Mouse (Mus musculus) embryonic facial prominence, embryonic 14.5 days (tissue): Measurements from ENCODE around the gene Gm6401. TPM values are rescaled to one million over a fixed set of nuclear protein-coding genes. Genes with fewer than 3 reads are reported as not detected.
"Not testable (repeated sequence)": the region's sequence is repeated elsewhere in the genome, so short reads cannot be mapped to it uniquely, and the experiment has no call there.

Experiments
- ATAC-seq: fragments of 200-750 bp; cut with Nextera tagmentation; 2 replicates; pipeline ENCODE4 v1.8.0; 2017; ENCODE audit warnings: low read depth, moderate number of reproducible peaks, moderate TSS enrichment
- DNase-seq: peaks from one replicate; pipeline ENCODE4 v3.0.0-alpha.2; 2015; ENCODE audit warnings: low spot score
- H3K27ac ChIP-seq: fragments of 300-500 bp; sonication (generic); replicated peaks from 2 replicates; pipeline ENCODE4 v1.5.1; 2014; ENCODE audit warnings: low read depth, mild to moderate bottlenecking, low read length, moderate library complexity
- H3K27me3 ChIP-seq: fragments of 300-500 bp; sonication (generic); replicated peaks from 2 replicates; pipeline ENCODE4 v1.6.1; 2014; ENCODE audit warnings: low read length; ENCODE audit not compliant: control insufficient read depth, insufficient read depth
- H3K36me3 ChIP-seq: fragments of 300-500 bp; sonication (generic); 2 replicates; pipeline ENCODE4 v1.6.1; 2014; ENCODE audit warnings: low read length, mixed read lengths; ENCODE audit not compliant: control insufficient read depth, insufficient read depth
- H3K4me1 ChIP-seq: fragments of 300-500 bp; sonication (generic); 2 replicates; pipeline ENCODE4 v1.6.1; 2014; ENCODE audit warnings: antibody characterized with exemption, low read length; ENCODE audit not compliant: control insufficient read depth, insufficient read depth
- H3K4me2 ChIP-seq: fragments of 300-500 bp; sonication (generic); 2 replicates; pipeline ENCODE4 v1.6.1; 2014; ENCODE audit warnings: low read depth, mild to moderate bottlenecking, low read length, moderate library complexity, mixed read lengths
- H3K4me3 ChIP-seq: fragments of 300-500 bp; sonication (generic); 2 replicates; pipeline ENCODE4 v1.5.1; 2014; ENCODE audit warnings: low read depth, mild to moderate bottlenecking, low read length
- H3K9ac ChIP-seq: fragments of 300-500 bp; sonication (generic); 2 replicates; pipeline ENCODE4 v1.6.1; 2014; ENCODE audit warnings: low read depth, mild to moderate bottlenecking, low read length, moderate library complexity, mixed read lengths
- H3K9me3 ChIP-seq: fragments of 300-500 bp; sonication (generic); 2 replicates; pipeline ENCODE4 v1.6.1; 2016; ENCODE audit warnings: low read length; ENCODE audit not compliant: control insufficient read depth
- WGBS: fragments of 180-500 bp; shearing (Covaris S2); extraction: QIAGEN DNeasy Blood & Tissue Kit; methylation state at CpG from one replicate; pipeline ENCODE4 v1.1.7; 2014; 5-methylcytosine and 5-hydroxymethylcytosine counted together
- polyA plus RNA-seq: library from polyadenylated mRNA; unstranded; fragments of >200 nt; fragmentation: Nextera tagmentation; extraction: Ambion mirVana; gene quantifications from 2 replicates; pipeline ENCODE4 v1.2.1, GENCODE M21; 2014

The Gm6401 gene
- not detected in 2 replicates for polyA plus RNA-seq

DNA sequence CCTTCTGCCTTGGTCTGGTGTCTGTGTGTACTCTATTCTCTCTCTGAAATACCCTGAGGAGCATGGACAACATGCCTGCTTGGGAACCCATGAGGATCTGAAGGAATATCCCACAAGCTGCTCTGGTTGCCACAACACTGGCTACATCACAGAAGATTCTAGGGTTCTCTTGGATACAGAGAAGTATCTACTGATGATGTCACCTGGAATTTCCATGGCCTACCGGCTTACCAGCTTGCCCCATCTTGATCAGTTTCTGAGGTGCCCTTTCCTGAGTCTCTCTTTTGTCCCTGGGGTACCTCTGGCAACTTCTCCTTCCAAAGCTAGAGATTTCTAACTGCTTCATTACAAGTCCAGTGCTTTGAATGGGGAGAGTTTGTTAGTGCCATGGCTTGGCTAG, at the start of gene Gm6401:
Gm6401 (minus strand) TSS at position 101 of the 400 bp plus-strand sequence.
- not testable (repeated sequence) for H3K9ac ChIP-seq, ATAC-seq, H3K9me3 ChIP-seq, H3K36me3 ChIP-seq, H3K4me2 ChIP-seq, H3K27me3 ChIP-seq, DNase-seq, H3K4me1 ChIP-seq, H3K4me3 ChIP-seq, H3K27ac ChIP-seq
- WGBS, result 83% methylated on average over 1 of the region's 1 CpGs

- not testable (repeated sequence) for DNase-seq
- no CpG with 5 or more reads among the region's 1 CpGs for WGBS
Observed at GRCm38 (mm10) chr14:41983225-41983624, 15.5 kb upstream of the Gm6401 start, which contains the start of gene Gm3543. TSS of gene Gm3543 (minus strand) at chr14:41983325.

DNA sequence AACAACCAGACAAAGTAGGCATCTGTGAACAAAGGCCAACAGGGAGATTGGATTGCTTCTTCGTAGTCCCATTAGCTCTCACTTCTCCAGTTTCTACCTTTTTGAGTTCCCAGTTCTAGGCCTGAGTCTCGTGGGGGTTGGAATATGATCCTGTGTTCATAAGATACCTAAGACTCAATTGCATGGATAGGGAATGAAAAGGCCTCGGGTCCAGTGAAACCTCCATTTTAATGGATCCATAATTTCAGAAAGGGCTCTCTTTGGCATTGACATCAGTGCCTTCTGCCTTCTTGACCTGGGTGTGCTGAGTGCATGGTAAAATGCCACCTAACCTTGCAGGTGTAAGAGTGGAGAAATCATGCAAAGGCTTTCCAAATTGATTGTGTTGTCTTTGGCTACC, 869 bp upstream of the Gm6401 start:
- not testable (repeated sequence) for H3K27me3 ChIP-seq, H3K4me1 ChIP-seq, DNase-seq, ATAC-seq, H3K4me3 ChIP-seq, H3K27ac ChIP-seq, H3K36me3 ChIP-seq, H3K4me2 ChIP-seq, H3K9me3 ChIP-seq, H3K9ac ChIP-seq
- 67% methylated on average over 3 of the region's 3 CpGs for WGBS

More at GRCm38 (mm10) chr14:41983225-41983624, 15.5 kb upstream of the Gm6401 start, which contains the start of gene Gm3543:
- not testable (repeated sequence) for ATAC-seq, H3K9me3 ChIP-seq, H3K4me3 ChIP-seq, H3K27me3 ChIP-seq, H3K9ac ChIP-seq, H3K27ac ChIP-seq, H3K4me2 ChIP-seq, H3K4me1 ChIP-seq, H3K36me3 ChIP-seq

DNA sequence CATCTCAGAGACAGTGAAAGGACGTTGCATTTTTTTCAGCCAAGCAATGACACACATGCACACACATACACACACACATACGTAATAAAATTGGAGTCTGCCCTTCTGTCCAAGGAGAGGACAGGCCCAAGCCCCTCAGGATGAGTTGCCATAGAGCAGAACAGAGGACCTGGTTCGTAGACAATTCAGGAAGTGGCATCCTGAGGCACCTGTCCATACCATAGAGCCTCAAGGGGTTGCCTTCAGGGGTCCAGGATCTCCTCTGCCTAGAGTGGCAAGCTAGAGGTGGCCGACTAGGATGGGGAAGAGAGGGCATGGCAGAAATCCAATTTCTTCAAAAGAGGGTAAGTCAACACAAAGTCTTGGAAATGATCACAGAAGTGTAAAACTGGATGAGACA, 3.6 kb downstream of the Gm6401 start:
- ATAC-seq, H3K9ac ChIP-seq: not testable (repeated sequence)

GRCm38 (mm10) chr14:41943695-41944094, 24.0 kb downstream of the Gm6401 start, which contains the start of gene 1700024B05Rik:
TSS of gene 1700024B05Rik (plus strand) at chr14:41943995.
- H3K27me3 ChIP-seq, H3K27ac ChIP-seq, H3K9me3 ChIP-seq, H3K9ac ChIP-seq, ATAC-seq, H3K4me2 ChIP-seq, H3K4me1 ChIP-seq, H3K4me3 ChIP-seq, DNase-seq, H3K36me3 ChIP-seq: not testable (repeated sequence)
- WGBS, result 100% methylated on average over 1 of the region's 2 CpGs

More for the DNA sequence above, 3.6 kb downstream of the Gm6401 start:
- not testable (repeated sequence) for H3K36me3 ChIP-seq, H3K27ac ChIP-seq, H3K4me3 ChIP-seq, H3K9me3 ChIP-seq, H3K27me3 ChIP-seq, H3K4me1 ChIP-seq, H3K4me2 ChIP-seq, DNase-seq
- 65% methylated on average over 4 of the region's 4 CpGs for WGBS

GRCm38 (mm10) chr14:41924649-41925048, 43.1 kb downstream of the Gm6401 start, which contains the start of gene 1700049E17Rik1:
TSS of gene 1700049E17Rik1 (plus strand) at chr14:41924949.
- H3K4me3 ChIP-seq, H3K27ac ChIP-seq, H3K36me3 ChIP-seq, H3K27me3 ChIP-seq, H3K4me1 ChIP-seq, H3K9me3 ChIP-seq, H3K9ac ChIP-seq, ATAC-seq, H3K4me2 ChIP-seq, DNase-seq: not testable (repeated sequence)
- no CpG with 5 or more reads among the region's 1 CpGs for WGBS

Other genes with a start within 250 kb of the Gm6401 start
- not detected in 2 replicates for gene Gm7929, start 217.3 kb downstream of the Gm6401 start, polyA plus RNA-seq
- gene Gm47189, start 195.5 kb downstream of the Gm6401 start, polyA plus RNA-seq, result not detected in 2 replicates
- gene Gm7980, start 60.6 kb downstream of the Gm6401 start, polyA plus RNA-seq, result not detected in 2 replicates
- not detected in 2 replicates for gene 1700049E17Rik1, start 43.0 kb downstream of the Gm6401 start, polyA plus RNA-seq
- not detected in 2 replicates for gene 1700024B05Rik, start 23.9 kb downstream of the Gm6401 start, polyA plus RNA-seq
- gene Gm3543, start 15.4 kb upstream of the Gm6401 start, polyA plus RNA-seq, result not detected in 2 replicates
- gene Gm7951, start 149.4 kb upstream of the Gm6401 start, polyA plus RNA-seq, result not detected in 2 replicates
- gene Gm17027, start 194.7 kb upstream of the Gm6401 start, polyA plus RNA-seq, result not detected in 2 replicates
- gene Gm3573, start 222.9 kb upstream of the Gm6401 start, polyA plus RNA-seq, result not detected in 2 replicates